Mouse (Mus musculus) adrenal gland, adult 18-20 months (tissue): Measurements from ENCODE around the gene Fat4. TPM values are rescaled to one million over a fixed set of nuclear protein-coding genes. Genes with fewer than 3 reads are reported as not detected.
A peak's percentile ranks its signal among the peaks of the same experiment; 100 is the strongest.

Experiments
- DNase-seq, 2 experiments: peaks; one replicate each; pipeline ENCODE4 v3.0.0; 2021 to 2022; ENCODE audit warnings: low spot score in 2 of 2
- total RNA-seq, 2 experiments: library from RNA; stranded (reverse); gene quantifications; 1 replicate in 1 of 2; 2 replicates in 1 of 2; pipeline ENCODE4 v1.2.3; 2021

Gene Fat4
- total RNA-seq, 2 experiments from 2014 or later, result 3.0 to 12.2 TPM

GRCm38 (mm10) chr3:38956012-38956648 lies 69.4 kb downstream of the Fat4 start:
- DNase-seq, result no peak

- DNase-seq, result no peak
Measured at GRCm38 (mm10) chr3:38957186-38957585, 70.4 kb downstream of the Fat4 start.

DNA sequence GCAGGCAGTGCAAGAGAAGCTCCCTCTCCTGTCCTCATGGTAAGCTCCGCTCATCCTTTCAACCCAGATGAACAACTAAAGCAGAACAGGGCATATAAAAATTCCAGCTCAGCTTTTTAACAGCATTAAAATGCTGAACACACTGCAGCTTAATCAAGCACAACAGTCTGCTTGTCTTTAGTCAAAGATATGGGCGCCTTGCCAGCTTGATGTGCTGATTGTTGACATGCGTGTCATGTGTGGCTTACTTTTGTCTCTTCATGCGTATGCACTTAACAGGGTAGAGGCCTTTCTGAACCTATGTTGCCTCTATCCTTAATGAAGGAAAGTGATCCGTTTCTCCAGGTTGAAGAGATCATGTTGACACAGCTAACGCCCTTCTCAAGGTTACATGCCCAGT lies 75.6 kb downstream of the Fat4 start:
- no peak for DNase-seq

DNA sequence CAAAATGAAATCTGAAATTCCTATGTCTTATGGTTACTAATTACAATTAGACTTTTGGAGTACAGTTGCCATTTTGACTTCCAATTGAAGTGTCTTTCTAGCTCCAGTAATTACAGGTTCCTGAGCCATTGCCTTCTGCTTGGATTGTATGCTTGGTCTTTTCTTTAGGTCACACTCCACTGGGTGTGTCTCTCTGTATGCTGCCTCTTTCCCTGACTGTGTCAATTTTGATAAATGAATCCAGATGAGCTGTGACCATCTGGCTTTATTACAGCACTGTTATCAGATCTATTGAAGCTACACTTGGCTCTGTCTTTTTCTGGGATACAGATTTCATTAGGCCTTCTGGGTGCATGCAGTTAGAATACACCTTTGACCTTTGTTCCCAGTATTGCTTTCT lies 80.7 kb downstream of the Fat4 start:
- DNase-seq, result no peak

- no peak for DNase-seq
Measured at GRCm38 (mm10) chr3:38986379-38986778, 99.6 kb downstream of the Fat4 start.

DNA sequence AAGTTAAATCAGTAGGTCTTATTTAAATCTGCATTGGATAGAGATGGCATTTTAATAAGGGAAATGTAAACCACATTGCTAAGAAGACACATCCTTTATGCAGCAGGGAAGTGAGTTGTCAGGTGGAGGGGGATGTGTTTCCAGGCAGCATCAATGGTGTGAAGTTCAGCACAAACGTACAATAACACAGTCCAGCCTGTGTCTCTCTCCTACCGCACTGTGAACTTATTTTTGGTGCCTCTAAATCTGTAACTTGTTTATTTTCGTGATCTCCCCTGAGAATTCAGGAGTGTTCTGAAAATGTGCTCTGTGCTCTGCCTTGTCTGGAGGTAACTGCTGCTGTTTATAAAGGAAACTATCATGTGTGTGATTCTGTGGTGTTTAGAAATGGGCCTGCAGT lies 102.4 kb downstream of the Fat4 start:
- no peak for DNase-seq

- no peak for DNase-seq
Measured at GRCm38 (mm10) chr3:39000011-39000410, 113.3 kb downstream of the Fat4 start.

DNA sequence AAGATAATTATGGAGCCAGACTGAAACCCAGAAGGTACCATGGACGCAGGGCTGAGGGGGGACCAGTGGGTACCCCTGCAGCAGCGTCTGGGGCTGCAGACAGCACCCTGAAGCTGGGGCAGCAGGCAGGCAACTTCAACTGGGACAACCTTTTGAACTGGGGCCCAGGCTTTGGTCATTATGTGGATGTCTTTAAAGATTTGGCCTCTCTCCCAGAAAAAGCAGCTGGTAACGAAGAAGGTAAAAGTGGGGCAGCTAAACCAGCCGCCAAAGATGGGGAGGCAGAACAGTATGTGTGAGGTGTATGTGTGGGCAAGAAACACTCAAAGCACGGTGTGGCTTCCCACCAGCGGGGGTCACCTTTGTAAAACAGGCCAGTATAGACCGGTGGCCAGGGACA lies 123.8 kb downstream of the Fat4 start:
- no peak for DNase-seq

- DNase-seq, result no peak
Measured at GRCm38 (mm10) chr3:39017633-39018032, 130.9 kb downstream of the Fat4 start.

DNA sequence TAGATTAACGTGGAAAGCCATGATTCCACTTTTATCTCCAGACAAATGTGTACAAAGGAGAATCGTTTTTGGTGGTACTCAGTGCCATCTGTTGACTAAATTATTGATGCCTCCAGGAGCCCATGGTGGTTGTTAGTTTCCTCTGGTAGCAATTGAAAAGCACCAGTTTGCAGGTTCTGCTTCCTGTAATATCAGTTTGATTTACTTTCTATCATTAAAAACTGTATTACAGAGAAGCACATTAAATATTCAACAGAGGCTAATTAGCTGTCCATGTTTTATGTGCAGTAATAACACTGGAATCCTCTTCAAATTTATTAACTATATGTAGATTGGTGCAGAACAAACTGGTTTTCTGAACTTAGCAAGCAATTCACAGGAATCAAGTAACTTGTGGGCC lies 149.4 kb downstream of the Fat4 start:
- DNase-seq, result no peak

- DNase-seq, result no peak
Measured at GRCm38 (mm10) chr3:39046425-39046824, 159.7 kb downstream of the Fat4 start.

DNA sequence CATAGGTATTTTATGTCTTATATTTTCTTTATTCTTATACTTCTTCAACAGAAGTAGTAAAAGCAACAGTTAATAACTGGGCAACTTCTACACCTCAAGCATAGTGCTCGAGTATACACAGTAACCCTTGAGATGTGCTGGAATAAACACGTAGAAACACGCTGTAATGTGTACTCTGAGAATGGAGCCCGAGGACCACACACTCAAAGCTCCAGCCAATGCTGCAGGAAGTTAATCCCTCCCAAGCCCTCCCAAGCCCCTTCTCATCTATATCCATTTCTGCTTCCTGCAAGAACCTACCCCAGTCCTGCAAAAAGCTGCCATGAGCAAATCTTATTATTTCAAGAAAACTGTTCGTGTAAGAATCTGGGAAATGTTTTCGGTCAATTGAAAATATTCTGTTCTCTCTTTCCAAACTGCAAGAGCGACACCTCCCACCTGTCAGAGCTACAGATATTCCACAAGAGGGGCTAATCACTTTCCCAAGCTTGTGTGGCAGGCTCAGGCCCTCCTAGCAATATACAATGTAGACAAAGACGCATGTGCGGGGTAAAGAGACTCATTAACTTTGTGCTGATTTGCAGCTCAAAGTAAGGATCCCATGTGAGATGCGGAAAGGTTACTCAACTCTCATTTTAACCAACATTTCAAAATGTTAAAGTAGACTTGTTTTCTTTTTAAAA lies 161.0 kb downstream of the Fat4 start:
- DNase-seq, result no peak

DNA sequence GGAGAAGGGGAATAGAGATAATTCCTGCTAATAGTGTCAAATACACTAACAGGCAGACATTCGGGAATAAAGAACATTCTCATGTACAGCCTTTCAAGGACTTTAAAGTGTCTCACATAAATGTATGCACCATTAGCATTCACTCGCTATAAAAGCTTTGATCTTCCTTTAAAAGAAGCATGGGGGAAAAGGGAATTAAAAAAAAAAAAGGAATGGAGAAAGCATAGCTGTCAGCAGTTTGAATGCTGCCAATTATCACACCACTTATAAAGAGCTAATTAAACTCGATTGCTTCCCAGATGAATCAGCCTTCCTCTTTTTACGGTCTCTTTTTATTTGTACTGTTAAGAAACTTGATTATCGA lies 161.5 kb downstream of the Fat4 start:
- DNase-seq, result no peak

- DNase-seq, result no peak
Measured at GRCm38 (mm10) chr3:39050130-39050529, 163.4 kb downstream of the Fat4 start.

DNA sequence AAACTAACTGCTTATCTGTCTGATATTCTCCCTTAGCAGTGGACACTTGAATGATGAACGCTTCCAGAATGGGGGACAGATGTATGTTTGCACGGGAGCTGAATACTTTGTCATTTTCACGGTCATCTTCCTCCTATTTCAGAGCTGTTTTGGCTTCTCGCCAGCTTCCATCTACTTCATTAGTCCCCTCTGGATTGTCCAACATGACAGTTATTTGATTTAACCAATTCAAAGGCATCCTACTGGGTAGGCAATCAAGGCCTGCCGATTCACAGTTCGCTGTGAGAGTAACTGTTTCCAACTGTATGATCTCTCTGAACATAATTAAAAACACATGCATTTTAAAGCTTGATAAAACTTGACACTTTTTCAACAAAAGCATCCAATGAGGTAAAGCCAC lies 166.3 kb downstream of the Fat4 start:
- peak in 1 of 2 experiments; percentile 8 for DNase-seq
